Mouse (Mus musculus): Measurements from ENCODE around the gene Trappc3l.
"Not testable (repeated sequence)": the region's sequence is repeated elsewhere in the genome, so short reads cannot be mapped to it uniquely, and the experiment has no call there.

Trappc3l gene

GRCm38 (mm10) chr10:34037401-34037800 lies at the start of gene Trappc3l:
Gene Trappc3l, plus strand, starts transcription at chr10:34037597.
- no peak for DNase-seq

GRCm38 (mm10) chr10:33996686-33997085 lies 40.7 kb upstream of the Trappc3l start:
- DNase-seq: not testable (repeated sequence)

DNA sequence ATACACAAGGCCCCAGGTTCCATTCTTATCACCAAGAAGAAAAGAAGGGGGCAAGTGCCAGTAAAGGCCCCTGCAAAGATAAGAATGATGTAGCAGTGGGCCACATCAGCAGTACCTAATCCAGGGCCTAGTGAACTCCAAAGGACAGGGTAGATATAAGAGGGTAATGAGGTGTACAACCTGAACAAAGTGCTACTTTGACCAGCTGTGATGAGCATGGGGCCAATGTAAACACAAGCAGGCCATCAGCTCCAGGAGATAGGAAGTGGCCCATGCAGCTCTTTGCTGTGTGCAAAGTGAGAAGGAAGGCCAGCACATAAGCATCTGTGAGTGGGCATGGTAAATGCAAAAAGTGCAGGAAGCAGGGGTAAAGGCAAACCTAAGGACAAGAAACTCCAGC lies 39.0 kb upstream of the Trappc3l start:
- DNase-seq: no peak

DNA sequence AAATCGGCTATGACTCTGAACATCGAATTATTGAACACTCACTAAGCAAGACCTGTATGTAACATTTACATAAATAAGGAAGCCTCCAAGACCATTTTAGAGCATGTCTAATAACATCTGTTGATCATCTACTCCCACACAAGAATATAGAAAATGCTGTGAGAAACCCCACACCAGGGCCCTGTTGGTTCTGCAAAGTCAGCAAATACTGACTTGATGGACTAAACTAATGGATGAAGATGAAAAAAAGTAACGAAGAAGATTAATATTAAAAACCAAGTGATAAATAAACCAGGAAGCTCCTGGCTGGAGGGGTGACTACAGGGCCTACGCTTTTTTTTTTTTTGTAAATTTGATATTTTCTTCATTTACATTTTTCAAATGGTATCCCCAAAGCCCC lies 24.8 kb upstream of the Trappc3l start:
- no peak for DNase-seq

GRCm38 (mm10) chr10:34013241-34013640 lies 24.2 kb upstream of the Trappc3l start:
- no peak for DNase-seq

DNA sequence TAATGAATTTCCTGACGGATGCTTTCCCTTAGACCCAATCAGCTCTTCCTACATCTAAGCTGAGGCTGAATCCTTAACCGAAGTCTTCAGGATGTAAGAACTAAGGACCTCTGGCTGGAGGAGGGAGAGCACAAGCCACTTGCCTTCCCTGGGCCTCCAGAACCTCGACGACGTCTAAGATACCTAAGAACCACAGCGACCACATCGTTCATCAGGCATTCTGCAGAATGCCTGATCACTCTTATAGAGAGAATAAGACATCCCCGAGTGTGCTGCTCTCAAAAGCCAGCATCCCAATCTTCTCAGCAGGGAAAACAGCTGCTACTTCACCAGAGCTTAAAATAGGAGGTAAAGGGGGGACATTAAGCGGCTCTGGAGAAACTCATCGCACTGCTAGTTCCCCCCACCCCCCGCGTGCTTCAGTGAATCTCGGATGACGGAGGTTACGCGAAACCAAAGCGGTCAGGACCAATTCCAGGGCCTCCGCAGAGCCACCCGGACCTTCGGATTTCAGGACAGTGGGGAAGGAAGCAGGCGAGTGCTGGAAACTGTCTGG lies 18.6 kb upstream of the Trappc3l start:
- peak; percentile 65 to 71 for DNase-seq

DNA sequence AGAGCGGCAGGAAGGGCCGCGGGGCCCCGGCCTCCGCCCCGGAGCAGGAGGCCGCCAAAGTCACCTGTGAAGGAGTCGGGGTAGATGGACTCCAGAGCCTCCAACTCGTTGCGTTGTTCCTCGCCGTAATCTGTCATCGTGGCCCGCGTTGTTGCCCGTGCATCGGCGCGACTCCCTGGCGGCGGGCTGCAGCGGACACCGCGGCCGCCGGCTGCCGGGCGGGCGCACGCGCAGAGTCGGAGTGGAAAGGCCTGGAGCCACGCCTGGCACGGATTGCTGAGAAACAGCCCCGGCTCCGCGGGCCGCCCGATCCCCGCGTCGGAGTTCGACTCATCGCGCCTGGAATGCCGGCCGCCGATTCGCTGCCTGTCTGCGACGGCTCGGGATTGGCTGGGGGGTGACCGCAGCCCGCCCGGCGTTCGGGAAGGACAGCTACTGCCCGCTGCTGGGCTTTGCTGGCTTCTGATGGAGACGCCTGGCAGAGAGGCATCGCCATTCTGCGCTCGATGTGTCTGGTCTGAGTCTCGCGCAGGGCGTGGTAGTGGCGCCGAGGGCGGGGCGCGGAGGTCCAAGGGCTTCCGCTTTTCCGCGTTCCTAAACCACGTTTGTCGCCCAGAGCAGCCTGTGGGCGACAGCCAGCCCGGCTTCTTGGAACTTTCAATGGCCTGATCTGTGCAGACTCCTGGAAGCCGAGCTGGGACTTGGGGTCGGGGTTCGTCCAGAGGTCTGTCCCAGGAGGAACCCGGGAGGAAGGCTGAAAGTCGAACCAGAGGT lies 17.9 kb upstream of the Trappc3l start, which contains the start of gene Rwdd1:
Rwdd1 (minus strand) TSS at position 323 of the 774 bp plus-strand sequence.
- DNase-seq: peak; percentile 98 to 99

DNA sequence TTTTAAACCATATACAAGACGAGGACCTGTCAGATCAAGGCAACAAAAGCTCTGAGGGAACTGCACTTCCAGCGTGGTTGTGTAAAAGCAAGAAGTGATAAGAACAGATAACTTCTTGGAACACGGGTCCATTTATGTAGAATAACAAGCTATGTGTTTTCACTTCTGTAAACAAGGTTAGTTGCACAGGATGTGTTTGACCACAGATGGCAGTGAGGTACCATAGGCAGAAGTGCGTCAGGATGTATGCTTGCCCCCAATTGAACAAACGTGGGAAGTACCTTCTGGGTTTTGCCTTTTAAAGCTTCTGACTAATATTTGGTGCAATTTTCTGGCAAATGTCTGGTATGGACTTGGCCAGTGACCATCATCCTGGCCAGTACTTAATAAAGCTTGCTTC lies 7.1 kb upstream of the Trappc3l start:
- DNase-seq: no peak

DNA sequence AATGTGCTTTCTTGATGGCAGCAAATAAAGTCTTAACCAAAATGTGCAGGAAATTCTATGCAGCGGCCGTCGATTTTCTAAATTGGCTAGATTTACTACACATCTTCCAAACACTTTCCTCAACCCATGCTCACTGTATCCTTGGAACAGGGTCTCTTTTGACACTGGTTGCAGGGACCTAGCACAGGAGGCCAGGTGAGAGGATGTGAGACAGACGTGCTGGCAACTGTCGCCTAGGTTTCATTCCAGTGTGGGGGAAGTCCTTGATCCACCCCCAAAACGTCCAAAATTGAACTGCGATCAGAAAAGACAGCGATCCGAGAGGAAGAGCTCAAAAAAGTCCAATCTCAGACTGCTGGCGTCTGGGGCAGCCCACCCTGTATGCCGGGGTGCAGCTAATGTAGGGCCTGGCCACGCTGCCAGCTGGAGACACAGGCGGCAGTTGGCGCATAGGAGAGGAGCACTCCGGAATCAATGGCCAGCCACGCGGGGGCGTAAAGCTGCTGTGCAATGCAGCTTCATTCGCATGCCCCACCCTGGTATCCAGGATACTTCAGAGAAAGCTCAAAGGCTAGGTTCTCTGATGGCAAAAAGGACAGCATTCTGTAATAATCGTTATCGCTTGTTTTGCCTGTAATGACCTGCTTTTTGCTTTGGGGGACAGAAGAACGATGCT lies 3.6 kb upstream of the Trappc3l start:
- peak; percentile 84 to 90 for DNase-seq

- DNase-seq: peak; percentile 12 to 41
Measured at GRCm38 (mm10) chr10:34036587-34036986, 810 bp upstream of the Trappc3l start.

GRCm38 (mm10) chr10:34044210-34044609 lies 6.8 kb downstream of the Trappc3l start, which contains the start of gene Calhm4:
Gene Calhm4, minus strand, starts transcription at chr10:34044310.
- no peak for DNase-seq

DNA sequence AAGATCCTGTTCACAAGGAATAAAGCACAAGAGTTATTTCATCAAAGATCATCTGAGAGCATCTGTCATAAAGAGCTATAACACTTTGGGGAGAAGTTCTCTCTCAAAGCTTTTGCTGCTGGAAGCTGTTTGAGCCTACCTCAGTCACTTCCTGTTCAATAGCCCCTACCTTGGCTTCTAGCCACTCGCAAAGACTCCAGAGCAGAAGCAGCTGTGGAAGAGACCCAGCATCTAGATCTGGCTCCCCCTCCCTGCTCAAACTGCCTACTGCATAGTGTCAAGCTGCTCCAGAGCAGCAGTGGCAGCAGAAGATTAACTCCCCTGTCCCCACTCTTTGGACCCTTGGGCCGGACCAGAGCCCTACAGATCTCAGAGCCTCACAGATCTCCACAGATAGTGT lies 16.6 kb downstream of the Trappc3l start:
- no peak for DNase-seq

GRCm38 (mm10) chr10:34066591-34066990 lies 29.2 kb downstream of the Trappc3l start:
- DNase-seq: no peak

DNA sequence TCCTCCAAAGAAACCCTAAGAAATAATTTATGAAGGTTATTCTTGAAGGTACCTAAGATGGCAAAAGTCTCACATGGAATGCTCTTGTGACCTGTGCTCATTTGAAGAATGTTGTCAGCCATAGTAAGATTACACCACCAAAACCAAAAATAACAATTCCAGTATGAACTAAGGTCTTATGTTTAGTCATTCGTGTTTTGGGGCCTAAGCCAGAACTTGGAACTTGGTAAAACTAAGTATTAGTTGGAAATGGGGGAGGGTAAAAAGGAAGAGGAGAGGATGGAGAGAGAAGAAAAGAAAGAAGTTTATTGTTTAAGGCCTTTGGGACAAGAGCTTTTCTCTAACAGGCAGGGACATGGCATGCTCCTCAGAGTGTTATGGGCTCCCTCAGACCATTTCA lies 32.2 kb downstream of the Trappc3l start:
- no peak for DNase-seq

DNA sequence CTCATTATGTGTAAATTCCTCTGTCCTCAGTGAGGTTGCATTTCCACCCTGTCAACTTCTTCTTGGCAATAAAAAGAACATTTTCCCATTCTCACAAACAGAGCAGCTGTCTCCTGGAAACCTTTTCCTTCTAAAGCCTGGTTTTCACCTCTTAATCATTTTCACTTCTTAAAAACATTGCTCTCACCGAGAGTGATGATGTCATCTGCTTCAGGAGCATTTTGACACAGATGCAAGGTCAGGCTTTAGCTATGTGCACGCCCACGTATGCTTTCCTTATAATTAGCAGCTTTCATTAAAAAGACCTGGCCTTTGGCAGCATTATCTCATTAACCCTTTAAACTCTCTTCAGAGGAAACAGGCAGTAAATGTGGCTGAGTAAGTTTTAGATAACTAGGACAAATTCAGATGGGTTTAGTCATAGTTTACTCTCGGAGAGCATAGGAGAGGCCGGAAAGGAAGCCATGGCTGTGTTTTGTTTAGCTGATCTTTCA lies 33.6 kb downstream of the Trappc3l start:
- DNase-seq: no peak

- no peak for DNase-seq
Measured at GRCm38 (mm10) chr10:34071650-34072049, 34.3 kb downstream of the Trappc3l start.

DNA sequence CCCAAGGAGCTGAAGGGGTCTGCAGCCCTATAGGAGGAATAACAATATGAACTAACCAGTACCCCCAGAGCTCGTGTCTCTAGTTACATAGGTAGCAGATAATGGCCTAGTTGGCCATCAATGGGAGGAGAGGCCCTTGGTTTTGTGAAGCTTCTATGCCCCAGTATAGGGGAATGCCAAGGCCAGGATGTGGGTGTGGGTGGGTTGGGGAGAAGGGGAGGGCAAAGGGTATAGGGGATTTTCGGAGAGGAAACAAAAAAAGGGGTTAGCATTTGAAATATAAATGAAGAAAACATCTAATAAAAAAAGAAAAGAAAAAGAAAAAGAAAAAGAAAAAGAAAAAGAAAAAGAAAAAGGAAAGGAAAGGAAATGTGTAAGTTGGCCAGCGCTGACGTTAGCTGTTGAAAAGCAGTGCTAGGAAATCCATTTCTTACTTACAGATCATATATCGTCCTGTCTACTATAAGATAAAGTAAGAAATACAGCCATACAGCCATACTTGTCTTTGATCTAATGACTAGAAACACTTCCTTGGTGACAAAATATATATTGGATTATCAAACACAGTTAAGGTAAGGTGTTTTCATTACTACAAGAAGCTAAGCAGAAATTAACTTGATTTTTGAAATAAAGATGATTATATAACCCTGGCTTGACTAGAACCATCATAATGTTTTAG lies 37.3 kb downstream of the Trappc3l start:
- DNase-seq: no peak

GRCm38 (mm10) chr10:34086514-34086913 lies 49.1 kb downstream of the Trappc3l start:
- DNase-seq: no peak

- DNase-seq: no peak
Measured at GRCm38 (mm10) chr10:34088515-34088914, 51.1 kb downstream of the Trappc3l start.

GRCm38 (mm10) chr10:34089517-34089916 lies 52.1 kb downstream of the Trappc3l start:
- no peak for DNase-seq

DNA sequence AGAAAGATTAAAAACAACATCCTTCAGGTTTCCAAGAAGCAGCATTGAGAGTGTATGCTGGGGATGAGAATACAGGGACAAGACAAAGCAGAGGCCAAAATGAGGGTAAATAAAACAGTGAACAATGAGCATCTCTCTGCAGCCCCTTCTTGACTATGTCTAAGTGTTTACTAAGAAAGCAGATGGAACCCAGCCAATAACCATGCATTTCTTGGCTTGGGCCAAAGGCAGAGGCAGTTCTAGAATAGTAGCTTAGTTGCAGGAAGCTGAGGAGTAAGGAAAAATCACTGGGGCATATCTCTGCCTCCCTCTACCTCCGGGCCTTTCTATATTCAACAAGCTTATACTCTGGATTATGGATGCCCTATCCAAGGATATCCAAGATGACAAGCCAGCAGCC lies 53.1 kb downstream of the Trappc3l start:
- DNase-seq: peak in 1 of 2 experiments; percentile 7

- no peak for DNase-seq
Measured at GRCm38 (mm10) chr10:34091888-34092287, 54.5 kb downstream of the Trappc3l start.

- DNase-seq: no peak
Measured at GRCm38 (mm10) chr10:34095147-34095546, 57.8 kb downstream of the Trappc3l start.

Data from cerebellum, postnatal 10 days (tissue).